8 mouse cellular contexts compared by ENCODE assay signal in genomic region chrX:74372888-74373549, GRCm38 (mm10). TPM values are rescaled to one million over a fixed set of nuclear protein-coding genes. Genes with fewer than 3 reads are reported as not detected.
DNase-seq lines count a peak whose midpoint lies in the region; ATAC-seq lines count a peak whose summit lies in the region.

Gene Ubl4a, minus strand, starts transcription at chrX:74373218.
Gene Slc10a3, minus strand, starts transcription at chrX:74373349.

- peak within 1 kb of the TSS; percentile 64 for H3K4me2 ChIP-seq in intestine, embryonic 15.5 days (replicated peaks)

- H3K9me3 ChIP-seq in intestine, embryonic 15.5 days, result no peaks in the 10 kb centered on the region

- no peaks in the 10 kb centered on the region for H3K36me3 ChIP-seq in intestine, embryonic 15.5 days

- WGBS in intestine, embryonic 15.5 days, result 26% methylated on average over 32 of the region's 32 CpGs

- intact Hi-C loops in gastrocnemius, postnatal 36 days (cut with DNase I), result loop anchor here (5.0 kb wide), 1 partner anchor 66 kb away; no protein-coding TSS in a partner anchor
- intact Hi-C loops in left cerebral cortex, postnatal 14 days (cut with DNase I), result no loop called here

- no peaks in the 10 kb centered on the region for H3K27me3 ChIP-seq in intestine, embryonic 15.5 days (replicated peaks)

- H3K4me3 ChIP-seq in intestine, embryonic 15.5 days (replicated peaks), result peak within 1 kb of the TSS; percentile 45

- H3K4me1 ChIP-seq in intestine, embryonic 15.5 days (replicated peaks), result no peaks in the 10 kb centered on the region

- peak within 1 kb of the TSS; percentile 51 for H3K9ac ChIP-seq in intestine, embryonic 15.5 days

- H3K27ac ChIP-seq in intestine, embryonic 15.5 days, result no peak within 1 kb of the TSS

- ATAC-seq in intestine, embryonic 15.5 days, result peak; percentile 92
- peak; percentile 95 for ATAC-seq in megakaryocyte-erythroid progenitor cell, adult 5-6 weeks (replicated peaks; ENCODE audit: low FRiP score, low TSS enrichment, poor library complexity, severe bottlenecking)

- DNase-seq in adrenal gland, postnatal 10 days, result peak; percentile 90
- DNase-seq in embryo, embryonic 9.5 days (ENCODE audit: extremely low spot score), result peak; percentile 82
- peak; percentile 77 to 87 for DNase-seq in gastrocnemius, postnatal 36 days
- peak; percentile 78 to 79 for DNase-seq in left cerebral cortex, postnatal 14 days (ENCODE audit: low spot score in 2 of 2)
- peak; percentile 74 to 78 for DNase-seq in right cerebral cortex, postnatal 36 days (ENCODE audit: low spot score in 2 of 2)
- peak; percentile 79 to 87 for DNase-seq in urinary bladder, postnatal 4 days (ENCODE audit: low spot score in 2 of 2)

RNA-seq across cellular contexts. Expression of gene Ubl4a, which starts in this region (rescaled TPM):
- 10 to 100 TPM; 43.6 to 46.0 TPM for total RNA-seq in adrenal gland, postnatal 10 days (2021)
- 10 to 100 TPM; 49.5 to 51.4 TPM for total RNA-seq in gastrocnemius, postnatal 36 days (2021)
- polyA plus RNA-seq in intestine, embryonic 15.5 days (2015; fragmentation: Nextera tagmentation; extraction: Ambion mirVana), result 65.1 and 66.8 TPM in 2 replicates
- total RNA-seq in left cerebral cortex, postnatal 14 days (2021), result 10 to 100 TPM; 59.0 to 62.6 TPM
- 35.0 and 64.6 TPM in 2 replicates for total RNA-seq in megakaryocyte-erythroid progenitor cell, adult 5-6 weeks (2014; fragmentation: Nextera tagmentation)
- 14.1 and 24.5 TPM in 2 replicates for total RNA-seq in megakaryocyte-erythroid progenitor cell, adult 5-6 weeks (2017)

RNA-seq across cellular contexts. Expression of gene Slc10a3, which starts in this region (rescaled TPM):
- 10 to 100 TPM; 12.4 to 15.9 TPM for total RNA-seq in adrenal gland, postnatal 10 days (2021)
- total RNA-seq in gastrocnemius, postnatal 36 days (2021), result 1 to 10 TPM; 2.1 to 2.3 TPM
- 15.9 and 16.6 TPM in 2 replicates for polyA plus RNA-seq in intestine, embryonic 15.5 days (2015; fragmentation: Nextera tagmentation; extraction: Ambion mirVana)
- total RNA-seq in left cerebral cortex, postnatal 14 days (2021), result 1 to 10 TPM; 2.1 to 3.2 TPM
- total RNA-seq in megakaryocyte-erythroid progenitor cell, adult 5-6 weeks (2014; fragmentation: Nextera tagmentation), result 6.7 and 16.4 TPM in 2 replicates
- 11.5 and 11.6 TPM in 2 replicates for total RNA-seq in megakaryocyte-erythroid progenitor cell, adult 5-6 weeks (2017)
